8 mouse cellular contexts compared by ENCODE assay signal in the genomic region with DNA sequence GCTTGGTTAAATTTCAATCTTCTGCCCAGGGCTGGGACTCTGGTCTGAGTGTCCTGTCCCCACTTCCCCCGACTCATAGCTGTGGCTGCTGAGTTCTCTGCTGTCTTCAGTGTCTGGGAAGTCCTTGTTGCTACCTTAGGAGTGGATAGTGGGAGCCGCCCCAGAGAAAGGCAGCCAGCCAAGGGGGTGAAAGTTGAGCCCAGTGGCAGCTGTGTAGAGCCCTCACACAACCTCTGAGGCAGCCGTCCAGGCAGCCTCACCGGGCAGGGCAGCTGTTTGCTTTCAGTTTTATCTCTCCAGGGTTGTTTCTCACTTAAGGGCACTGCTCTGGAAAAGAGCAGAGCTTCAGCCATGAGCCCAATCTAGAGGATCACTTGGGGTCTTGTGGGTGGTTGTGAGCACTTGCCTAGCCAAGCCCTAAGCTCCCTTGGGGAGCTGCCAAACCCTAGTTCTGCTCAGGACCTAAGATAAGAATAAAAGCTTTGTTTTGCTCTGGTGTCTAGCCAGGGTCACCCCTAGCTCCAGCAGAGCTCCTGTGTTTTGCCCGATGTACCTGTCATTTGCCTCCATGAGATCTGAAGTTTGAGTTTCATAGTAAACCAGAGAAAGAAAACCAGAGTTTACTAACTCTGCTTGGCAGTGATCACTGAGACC. TPM values are rescaled to one million over a fixed set of nuclear protein-coding genes. Genes with fewer than 3 reads are reported as not detected.
DNase-seq lines count a peak whose midpoint lies in the region; ATAC-seq lines count a peak whose summit lies in the region.

No protein-coding gene starts in this region.

- H3K9me3 ChIP-seq in embryonic facial prominence, embryonic 14.5 days (ENCODE audit: control insufficient read depth, low read length): no peaks in the 10 kb centered on the region
- H3K9me3 ChIP-seq in limb, embryonic 10.5 days (replicated peaks): no peaks in the 10 kb centered on the region

- H3K4me1 ChIP-seq in embryonic facial prominence, embryonic 14.5 days (ENCODE audit: control insufficient read depth, insufficient read depth, low read length): no peaks in the 10 kb centered on the region
- H3K4me1 ChIP-seq in limb, embryonic 10.5 days: peaks cover 4% of the 10 kb centered on the region; the same call in 1 of the 2 replicates

- H3K27me3 ChIP-seq in embryonic facial prominence, embryonic 14.5 days (replicated peaks; ENCODE audit: control insufficient read depth, insufficient read depth, low read length): no peaks in the 10 kb centered on the region
- no peaks in the 10 kb centered on the region for H3K27me3 ChIP-seq in limb, embryonic 10.5 days (ENCODE audit: low read depth, poor library complexity, severe bottlenecking)

- 0 out of 2 replicates have a peak overlapping the region, but pooled peaks have one; percentile 5 for H3K4me2 ChIP-seq in embryonic facial prominence, embryonic 14.5 days (ENCODE audit: low read depth, low read length)

- WGBS in embryonic facial prominence, embryonic 14.5 days: 48% methylated on average over 5 of the region's 5 CpGs
- WGBS in limb, embryonic 10.5 days: 72% methylated on average over 5 of the region's 5 CpGs

- DNase-seq in left cerebral cortex, postnatal 14 days (ENCODE audit: low spot score in 2 of 2): peak; percentile 30 to 31
- no peak for DNase-seq in left cerebral cortex, adult 9 months (ENCODE audit: low spot score in 2 of 2)
- DNase-seq in embryonic facial prominence, embryonic 14.5 days (ENCODE audit: low spot score): peak; percentile 71
- peak; percentile 95 for DNase-seq in heart, postnatal 10 days
- no peak for DNase-seq in limb, embryonic 10.5 days (ENCODE audit: low spot score)
- DNase-seq in ovary, adult 18-20 months (ENCODE audit: low spot score): peak; percentile 88
- DNase-seq in thymus, postnatal 0 days (ENCODE audit: low spot score): no peak
- no peak for DNase-seq in frontal cortex, postnatal 14 days (ENCODE audit: low spot score in 2 of 2)

- peaks cover 41% of the 10 kb centered on the region for H3K36me3 ChIP-seq in embryonic facial prominence, embryonic 14.5 days (ENCODE audit: control insufficient read depth, insufficient read depth, low read length)
- peaks cover 95% of the 10 kb centered on the region for H3K36me3 ChIP-seq in limb, embryonic 10.5 days

- intact Hi-C loops in left cerebral cortex, postnatal 14 days (cut with DNase I): no loop called here
- intact Hi-C loops in heart, postnatal 10 days (cut with DNase I): loop anchor here (2.0 kb wide), 1 partner anchor 29 kb away; no protein-coding TSS in a partner anchor

- peak overlapping the region; percentile 59 for H3K27ac ChIP-seq in embryonic facial prominence, embryonic 14.5 days (replicated peaks; ENCODE audit: low read depth, low read length)
- peak overlapping the region; percentile 7; the same call in 1 of the 2 replicates for H3K27ac ChIP-seq in limb, embryonic 10.5 days

- peak; percentile 92 for ATAC-seq in embryonic facial prominence, embryonic 14.5 days (ENCODE audit: low read depth)

- no peak overlapping the region for H3K9ac ChIP-seq in embryonic facial prominence, embryonic 14.5 days (ENCODE audit: low read depth, low read length)

- H3K4me3 ChIP-seq in embryonic facial prominence, embryonic 14.5 days (ENCODE audit: low read depth, low read length): no peak overlapping the region
- no peak overlapping the region for H3K4me3 ChIP-seq in limb, embryonic 10.5 days

RNA-seq across cellular contexts. Expression of gene Ucp3, which starts 7.0 kb away (rescaled TPM):
- total RNA-seq in left cerebral cortex, postnatal 14 days (2021): 1 to 10 TPM; 1.2 to 1.7 TPM
- 0.20 and 0.24 TPM in 2 replicates for polyA plus RNA-seq in embryonic facial prominence, embryonic 14.5 days (2014; fragmentation: Nextera tagmentation; extraction: Ambion mirVana)
- 100 to 1,000 TPM in 1 of 2 experiments, 10 to 100 TPM in 1; 62.7 to 107 TPM for total RNA-seq in heart, postnatal 10 days (2021)
- polyA plus RNA-seq in limb, embryonic 10.5 days (2016; fragmentation: Nextera tagmentation; extraction: Ambion mirVana): not detected in 2 replicates
- polyA plus RNA-seq in thymus, postnatal 0 days (2015; fragmentation: Nextera tagmentation; extraction: Ambion mirVana): 0.12 and 0.14 TPM in 2 replicates

RNA-seq across cellular contexts. Expression of gene Ucp2, which starts 27.4 kb away (rescaled TPM):
- 10 to 100 TPM; 67.7 to 85.6 TPM for total RNA-seq in left cerebral cortex, postnatal 14 days (2021)
- polyA plus RNA-seq in embryonic facial prominence, embryonic 14.5 days (2014; fragmentation: Nextera tagmentation; extraction: Ambion mirVana): 152 and 172 TPM in 2 replicates
- 100 to 1,000 TPM; 835 to 891 TPM for total RNA-seq in heart, postnatal 10 days (2021)
- 98.8 and 126 TPM in 2 replicates for polyA plus RNA-seq in limb, embryonic 10.5 days (2016; fragmentation: Nextera tagmentation; extraction: Ambion mirVana)
- 803 and 920 TPM in 2 replicates for polyA plus RNA-seq in thymus, postnatal 0 days (2015; fragmentation: Nextera tagmentation; extraction: Ambion mirVana)

RNA-seq across cellular contexts. Expression of gene Dnajb13, which starts 49.0 kb away (rescaled TPM):
- total RNA-seq in left cerebral cortex, postnatal 14 days (2021): under 1 TPM; 0.36 to 0.66 TPM
- 3.0 and 4.7 TPM in 2 replicates for polyA plus RNA-seq in embryonic facial prominence, embryonic 14.5 days (2014; fragmentation: Nextera tagmentation; extraction: Ambion mirVana)
- not detected for total RNA-seq in heart, postnatal 10 days (2021)
- polyA plus RNA-seq in limb, embryonic 10.5 days (2016; fragmentation: Nextera tagmentation; extraction: Ambion mirVana): 0.13 and 0.24 TPM in 2 replicates
- polyA plus RNA-seq in thymus, postnatal 0 days (2015; fragmentation: Nextera tagmentation; extraction: Ambion mirVana): 1.7 TPM in 2 replicates

Comparison
In these comparisons a context has a peak if more than half of its experiments do, and no peak if none do; other contexts are left out.
1. DNase-seq: peak in left cerebral cortex, postnatal 14 days (2 of 2), embryonic facial prominence, embryonic 14.5 days (single experiment), heart, postnatal 10 days (2 of 2) and ovary, adult 18-20 months (single experiment); none in left cerebral cortex, adult 9 months (0 of 2), limb, embryonic 10.5 days (single experiment), thymus, postnatal 0 days (single experiment) and frontal cortex, postnatal 14 days (0 of 2).